Comparison of ENCODE assay signal across 17 mouse cellular contexts in the genomic region with DNA sequence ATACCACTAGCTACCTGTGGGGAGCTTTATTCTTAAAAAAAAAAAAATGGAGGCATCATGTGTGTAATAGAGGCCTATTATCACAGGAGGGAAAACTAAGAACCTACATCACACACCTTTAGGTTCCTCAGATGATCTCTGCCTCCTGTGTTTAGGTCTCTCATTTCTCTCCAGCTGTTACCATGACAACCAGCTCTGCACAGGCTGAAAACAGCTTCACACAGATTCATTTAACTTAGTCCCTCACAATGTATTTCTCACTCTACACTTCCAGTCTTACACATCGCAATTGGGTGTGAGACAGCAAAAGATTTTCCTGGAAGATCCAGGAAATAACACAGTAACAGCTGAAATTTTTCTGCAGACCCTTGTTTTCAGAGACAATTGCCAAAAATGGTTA. TPM values are rescaled to one million over a fixed set of nuclear protein-coding genes. Genes with fewer than 3 reads are reported as not detected.
A peak's percentile ranks its signal among the peaks of the same experiment; 100 is the strongest.
DNase-seq lines count a peak whose midpoint lies in the region; ATAC-seq lines count a peak whose summit lies in the region.
"Had no signal": no experiment of that assay in that cellular context is flagged by ENCODE, and none has a peak within 500 bp of the region (broad histone marks: within the 10 kb centered on the region; RNA-seq: fewer than 3 reads in every experiment).

No protein-coding gene starts in this region.

- no peak overlapping the region for H3K9ac ChIP-seq in forebrain, embryonic 14.5 days (ENCODE audit: low read length)
- H3K9ac ChIP-seq in midbrain, embryonic 15.5 days = no peak overlapping the region
- H3K9ac ChIP-seq: embryonic facial prominence, embryonic 13.5 days; liver, embryonic 15.5 days had no signal

- H3K27ac ChIP-seq in forebrain, embryonic 14.5 days (ENCODE audit: low read depth, low read length) = no peak overlapping the region
- H3K27ac ChIP-seq in midbrain, embryonic 15.5 days = peak overlapping the region; percentile 54; the same call in 1 of the 2 replicates
- H3K27ac ChIP-seq: embryonic facial prominence, embryonic 13.5 days; gastrocnemius, adult 2 months; liver, embryonic 15.5 days had no signal

- H3K4me1 ChIP-seq in forebrain, embryonic 14.5 days (ENCODE audit: control insufficient read depth, insufficient read depth, low read length) = no peaks in the 10 kb centered on the region
- 0 out of 2 replicates have a peak, but pooled peaks cover 2% of the 10 kb centered on the region for H3K4me1 ChIP-seq in midbrain, embryonic 15.5 days
- H3K4me1 ChIP-seq: embryonic facial prominence, embryonic 13.5 days; liver, embryonic 15.5 days had no signal

- H3K9me3 ChIP-seq in forebrain, embryonic 14.5 days (replicated peaks; ENCODE audit: control insufficient read depth, low read length) = no peaks in the 10 kb centered on the region
- no peaks in the 10 kb centered on the region for H3K9me3 ChIP-seq in midbrain, embryonic 15.5 days
- H3K9me3 ChIP-seq: embryonic facial prominence, embryonic 13.5 days; liver, embryonic 15.5 days had no signal

- H3K4me3 ChIP-seq in forebrain, embryonic 14.5 days (ENCODE audit: low read depth, low read length) = no peak overlapping the region
- no peak overlapping the region for H3K4me3 ChIP-seq in midbrain, embryonic 15.5 days
- H3K4me3 ChIP-seq: embryonic facial prominence, embryonic 13.5 days; gastrocnemius, adult 2 months; liver, embryonic 15.5 days had no signal

- no peak overlapping the region for H3K4me2 ChIP-seq in forebrain, embryonic 14.5 days (ENCODE audit: low read length)
- no peak overlapping the region for H3K4me2 ChIP-seq in midbrain, embryonic 15.5 days
- H3K4me2 ChIP-seq: embryonic facial prominence, embryonic 13.5 days; heart, embryonic 11.5 days; liver, embryonic 15.5 days had no signal

- intact Hi-C loops in left cerebral cortex, postnatal 14 days (cut with DNase I) = no loop called here
- intact Hi-C loops in left cerebral cortex, postnatal 4 days (cut with DNase I) = no loop called here

- peak; percentile 76 for ATAC-seq in forebrain, embryonic 14.5 days
- peak; percentile 95 for ATAC-seq in midbrain, embryonic 15.5 days (replicated peaks)
- no peak for ATAC-seq in cerebellum, adult (ENCODE audit: insufficient number of reproducible peaks, low FRiP score, low TSS enrichment)
- ATAC-seq: inflammation-experienced regulatory T-cells, adult 6 months had no signal

- WGBS in forebrain, embryonic 14.5 days = 81% methylated on average over 1 of the region's 1 CpGs
- WGBS in midbrain, embryonic 15.5 days = 65% methylated on average over 1 of the region's 1 CpGs

- DNase-seq in embryo, embryonic 10 days (ENCODE audit: low spot score) = peak; percentile 11
- no peak for DNase-seq in embryo, embryonic 9.5 days (ENCODE audit: extremely low spot score)
- DNase-seq in left cerebral cortex, postnatal 14 days (ENCODE audit: low spot score in 2 of 2) = peak; percentile 15 to 67
- no peak for DNase-seq in left cerebral cortex, postnatal 4 days
- peak; percentile 70 for DNase-seq in forebrain, embryonic 14.5 days (ENCODE audit: low spot score)
- DNase-seq in spleen, postnatal 10 days (ENCODE audit: low spot score in 2 of 2) = no peak
- DNase-seq: adrenal gland, postnatal 36 days; cerebellum, adult 8-10 months; gastrocnemius, adult 2 months had no signal

- no peaks in the 10 kb centered on the region for H3K36me3 ChIP-seq in forebrain, embryonic 14.5 days (ENCODE audit: control insufficient read depth, insufficient read depth, low read length)
- no peaks in the 10 kb centered on the region for H3K36me3 ChIP-seq in midbrain, embryonic 15.5 days (replicated peaks)
- H3K36me3 ChIP-seq: embryonic facial prominence, embryonic 13.5 days; liver, embryonic 15.5 days had no signal

- H3K27me3 ChIP-seq in forebrain, embryonic 14.5 days (replicated peaks; ENCODE audit: control insufficient read depth, insufficient read depth, low read length) = no peaks in the 10 kb centered on the region
- H3K27me3 ChIP-seq in midbrain, embryonic 15.5 days (replicated peaks) = no peaks in the 10 kb centered on the region
- H3K27me3 ChIP-seq: embryonic facial prominence, embryonic 13.5 days; liver, embryonic 15.5 days had no signal

RNA-seq across cellular contexts. Expression of a gene that starts 29.2 kb away (rescaled TPM):
- total RNA-seq in left cerebral cortex, postnatal 14 days (2021) = not detected
- not detected for total RNA-seq in left cerebral cortex, postnatal 4 days (2021)
- polyA plus RNA-seq in forebrain, embryonic 14.5 days (2014; fragmentation: Nextera tagmentation; extraction: Ambion mirVana) = not detected in 2 replicates
- not detected in 2 replicates for polyA plus RNA-seq in midbrain, embryonic 15.5 days (2015; fragmentation: Nextera tagmentation; extraction: Ambion mirVana)
- total RNA-seq: gastrocnemius, adult 2 months; left cerebral cortex, postnatal 10 days had no signal
- polyA plus RNA-seq: embryonic facial prominence, embryonic 13.5 days; heart, embryonic 11.5 days; neural tube, embryonic 11.5 days had no signal

Comparison
In these comparisons a context has a peak if more than half of its experiments do, and no peak if none do; other contexts are left out.
1. DNase-seq: peak in embryo, embryonic 10 days (single experiment), left cerebral cortex, postnatal 14 days (2 of 2) and forebrain, embryonic 14.5 days (single experiment); none in embryo, embryonic 9.5 days (single experiment), left cerebral cortex, postnatal 4 days (single experiment) and spleen, postnatal 10 days (0 of 2).